Mouse (Mus musculus) ES-E14 (cell line): ENCODE data around the gene Ppp3ca.

ENCODE experiments used
- CHD2 ChIP-seq: IDR thresholded peaks from 2 replicates; pipeline ENCODE4 v1.6.1; 2014; ENCODE audit warnings: mild to moderate bottlenecking, low read depth, low read length, inconsistent platforms
- HCFC1 ChIP-seq: IDR thresholded peaks from 2 replicates; pipeline ENCODE4 v1.6.1; 2012; ENCODE audit warnings: low read length, inconsistent platforms, borderline replicate concordance; ENCODE audit not compliant: insufficient read depth
- MAFK ChIP-seq: IDR thresholded peaks from 2 replicates; pipeline ENCODE4 v1.6.1; 2014; ENCODE audit warnings: mild to moderate bottlenecking, low read depth, low read length, inconsistent platforms; ENCODE audit not compliant: insufficient read depth
- ZC3H11A ChIP-seq: IDR thresholded peaks from 2 replicates; pipeline ENCODE4 v1.6.1; 2012; ENCODE audit warnings: low read depth, mild to moderate bottlenecking, inconsistent platforms, low read length, borderline replicate concordance
- ZNF384 ChIP-seq: IDR thresholded peaks from 2 replicates; pipeline ENCODE4 v1.6.1; 2012; ENCODE audit warnings: low read depth, low read length, inconsistent platforms

- TF ChIP-seq HCFC1 (no peak), CHD2 (no peak), MAFK (no peak), ZNF384 (no peak), ZC3H11A (no peak)
These were observed 19.0 kb upstream of the Ppp3ca start for GRCm38 (mm10) chr3:136650966-136651365.
